Mouse (Mus musculus) liver, embryonic 13.5 days (tissue): ENCODE data around the gene Slc35e2. TPM values are rescaled to one million over a fixed set of nuclear protein-coding genes. Genes with fewer than 3 reads are reported as not detected.

ENCODE experiments used
- ATAC-seq: fragments of 200-750 bp; cut with Nextera tagmentation; 2 replicates; pipeline ENCODE4 v1.8.0; 2017; ENCODE audit warnings: low read depth, mild to moderate bottlenecking, moderate number of reproducible peaks, moderate library complexity
- DNase-seq: peaks from one replicate; pipeline ENCODE4 v3.0.0; 2022
- H3K27ac ChIP-seq: fragments of 300-500 bp; sonication (generic); 2 replicates; pipeline ENCODE4 v1.5.1; 2015; ENCODE audit warnings: moderate library complexity, mild to moderate bottlenecking, inconsistent platforms
- H3K27me3 ChIP-seq: fragments of 300-500 bp; sonication (generic); 2 replicates; pipeline ENCODE4 v1.6.1; 2015; ENCODE audit warnings: mild to moderate bottlenecking, inconsistent platforms
- H3K36me3 ChIP-seq: fragments of 300-500 bp; sonication (generic); 2 replicates; pipeline ENCODE4 v1.6.1; 2015; ENCODE audit warnings: mild to moderate bottlenecking, inconsistent platforms
- H3K4me1 ChIP-seq: fragments of 300-500 bp; sonication (generic); replicated peaks from 2 replicates; pipeline ENCODE4 v1.6.1; 2015; ENCODE audit warnings: inconsistent platforms
- H3K4me2 ChIP-seq: fragments of 300-500 bp; sonication (generic); 2 replicates; pipeline ENCODE4 v1.6.1; 2015; ENCODE audit warnings: inconsistent platforms, mild to moderate bottlenecking, moderate library complexity
- H3K4me3 ChIP-seq: fragments of 300-500 bp; sonication (generic); replicated peaks from 2 replicates; pipeline ENCODE4 v1.5.1; 2015; ENCODE audit warnings: mild to moderate bottlenecking, inconsistent platforms
- H3K9ac ChIP-seq: fragments of 300-500 bp; sonication (generic); 2 replicates; pipeline ENCODE4 v1.6.1; 2015; ENCODE audit warnings: mild to moderate bottlenecking, inconsistent platforms
- H3K9me3 ChIP-seq: fragments of 300-500 bp; sonication (generic); replicated peaks from 2 replicates; pipeline ENCODE4 v1.6.1; 2016; ENCODE audit warnings: inconsistent platforms
- WGBS: fragments of 180-500 bp; shearing (Covaris S2); methylation state at CpG from one replicate; pipeline ENCODE4 v1.1.7; 2015; ENCODE audit not compliant: insufficient replicate concordance; 5-methylcytosine and 5-hydroxymethylcytosine counted together
- polyA plus RNA-seq: library from polyadenylated mRNA; unstranded; fragments of >200 nt; fragmentation: Nextera tagmentation; extraction: Ambion mirVana; gene quantifications from 2 replicates; pipeline ENCODE4 v1.2.1, GENCODE M21; 2015

The Slc35e2 gene
- 4.4 and 5.9 TPM in 2 replicates for polyA plus RNA-seq

- H3K4me2 ChIP-seq, result peak within 1 kb of the TSS; percentile 96
- H3K4me3 ChIP-seq, result peak within 1 kb of the TSS; percentile 97
- H3K9ac ChIP-seq, result peak within 1 kb of the TSS; percentile 94
- WGBS, result under 1% methylated on average over 63 of the region's 65 CpGs
- no peaks in the 10 kb centered on the region for H3K9me3 ChIP-seq
- peak; percentile 92 for ATAC-seq
- H3K4me1 ChIP-seq, result peaks cover 74% of the 10 kb centered on the region
- peak within 1 kb of the TSS; percentile 96 for H3K27ac ChIP-seq
- H3K36me3 ChIP-seq, result peaks cover 15% of the 10 kb centered on the region; the same call in 1 of the 2 replicates
- H3K27me3 ChIP-seq, result no peaks in the 10 kb centered on the region
- DNase-seq, result peak; percentile 89
Measured at GRCm38 (mm10) chr4:155601091-155601996, at the start of gene Slc35e2. Gene Slc35e2, plus strand, starts transcription at chr4:155601416.

- DNase-seq (no peak), ATAC-seq (no peak)
- H3K4me2 ChIP-seq, result no peak overlapping the region
- 81% methylated on average over 6 of the region's 6 CpGs for WGBS
- H3K9ac ChIP-seq, result no peak overlapping the region
- peaks cover 91% of the 10 kb centered on the region for H3K36me3 ChIP-seq
- H3K27me3 ChIP-seq, result no peaks in the 10 kb centered on the region
- no peak overlapping the region for H3K27ac ChIP-seq
- peaks cover 9% of the 10 kb centered on the region for H3K4me1 ChIP-seq
- H3K4me3 ChIP-seq, result no peak overlapping the region
- H3K9me3 ChIP-seq, result no peaks in the 10 kb centered on the region
Measured at GRCm38 (mm10) chr4:155552917-155553532, 48.2 kb upstream of the Slc35e2 start.

- H3K9me3 ChIP-seq, result no peaks in the 10 kb centered on the region
- peaks cover 95% of the 10 kb centered on the region for H3K36me3 ChIP-seq
Measured at GRCm38 (mm10) chr4:155554880-155555279, 46.3 kb upstream of the Slc35e2 start.

GRCm38 (mm10) chr4:155555464-155555863, 45.8 kb upstream of the Slc35e2 start:
- Histone ChIP-seq H3K4me3 (no peak overlapping the region), H3K4me2 (no peak overlapping the region), H3K4me1 (peaks cover 31% of the 10 kb centered on the region), H3K9me3 (no peaks in the 10 kb centered on the region), H3K36me3 (peaks cover 96% of the 10 kb centered on the region), H3K9ac (no peak overlapping the region), H3K27me3 (no peaks in the 10 kb centered on the region), H3K27ac (no peak overlapping the region)
- 55% methylated on average over 1 of the region's 1 CpGs for WGBS
- no peak for ATAC-seq
- no peak for DNase-seq

More at GRCm38 (mm10) chr4:155554880-155555279, 46.3 kb upstream of the Slc35e2 start:
- Histone ChIP-seq H3K27ac (no peak overlapping the region), H3K4me3 (no peak overlapping the region), H3K9ac (no peak overlapping the region), H3K4me1 (peaks cover 25% of the 10 kb centered on the region), H3K4me2 (no peak overlapping the region), H3K27me3 (no peaks in the 10 kb centered on the region)
- DNase-seq (no peak), ATAC-seq (peak; percentile 47; the same call in 1 of the 2 replicates)
- WGBS, result 31% methylated on average over 4 of the region's 4 CpGs

GRCm38 (mm10) chr4:155559454-155559853, 41.8 kb upstream of the Slc35e2 start:
- no peak for ATAC-seq
- Histone ChIP-seq H3K27ac (no peak overlapping the region), H3K4me1 (peaks cover 57% of the 10 kb centered on the region), H3K9ac (no peak overlapping the region), H3K4me2 (no peak overlapping the region), H3K36me3 (peaks cover 68% of the 10 kb centered on the region), H3K27me3 (no peaks in the 10 kb centered on the region), H3K4me3 (no peak overlapping the region), H3K9me3 (no peaks in the 10 kb centered on the region)
- no peak for DNase-seq
- WGBS, result 29% methylated on average over 6 of the region's 6 CpGs

GRCm38 (mm10) chr4:155560932-155561331, 40.3 kb upstream of the Slc35e2 start:
- peak overlapping the region; percentile 92; the same call in 1 of the 2 replicates for H3K27ac ChIP-seq
- H3K27me3 ChIP-seq, result no peaks in the 10 kb centered on the region
- H3K4me3 ChIP-seq, result no peak overlapping the region
- no peaks in the 10 kb centered on the region for H3K9me3 ChIP-seq
- ATAC-seq (no peak), DNase-seq (no peak)
- WGBS, result 64% methylated on average over 2 of the region's 2 CpGs
- peaks cover 53% of the 10 kb centered on the region for H3K36me3 ChIP-seq
- peaks cover 67% of the 10 kb centered on the region for H3K4me1 ChIP-seq
- H3K9ac ChIP-seq, result no peak overlapping the region
- no peak overlapping the region for H3K4me2 ChIP-seq

- Histone ChIP-seq H3K36me3 (peaks cover 44% of the 10 kb centered on the region), H3K4me2 (peak within 1 kb of the TSS; percentile 96), H3K27ac (peak within 1 kb of the TSS; percentile 92), H3K9me3 (no peaks in the 10 kb centered on the region), H3K9ac (peak within 1 kb of the TSS; percentile 74), H3K4me3 (peak within 1 kb of the TSS; percentile 89), H3K27me3 (no peaks in the 10 kb centered on the region), H3K4me1 (peaks cover 75% of the 10 kb centered on the region)
- 57% methylated on average over 7 of the region's 7 CpGs for WGBS
- ATAC-seq (no peak), DNase-seq (no peak)
Measured at GRCm38 (mm10) chr4:155561661-155562442, 39.4 kb upstream of the Slc35e2 start, which contains the start of gene Nadk. Gene Nadk, plus strand, starts transcription at chr4:155562378.

- Histone ChIP-seq H3K27ac (peak overlapping the region; percentile 92), H3K36me3 (peaks cover 34% of the 10 kb centered on the region), H3K27me3 (no peaks in the 10 kb centered on the region), H3K9me3 (no peaks in the 10 kb centered on the region), H3K4me2 (peak overlapping the region; percentile 96), H3K4me1 (peaks cover 85% of the 10 kb centered on the region), H3K9ac (peak overlapping the region; percentile 74), H3K4me3 (peak overlapping the region; percentile 89)
- 6% methylated on average over 19 of the region's 19 CpGs for WGBS
- ATAC-seq (no peak), DNase-seq (peak; percentile 27)
Measured at GRCm38 (mm10) chr4:155562725-155563399, 38.4 kb upstream of the Slc35e2 start.

- ATAC-seq (peak; percentile 93), DNase-seq (peak; percentile 95)
- H3K4me1 ChIP-seq, result peaks cover 86% of the 10 kb centered on the region
- H3K4me2 ChIP-seq, result peak overlapping the region; percentile 96
- peak overlapping the region; percentile 92 for H3K27ac ChIP-seq
- peaks cover 27% of the 10 kb centered on the region for H3K36me3 ChIP-seq
- no peaks in the 10 kb centered on the region for H3K27me3 ChIP-seq
- peak overlapping the region; percentile 89 for H3K4me3 ChIP-seq
- WGBS, result under 1% methylated on average over 69 of the region's 69 CpGs
- H3K9me3 ChIP-seq, result no peaks in the 10 kb centered on the region
- H3K9ac ChIP-seq, result peak overlapping the region; percentile 89
Measured at GRCm38 (mm10) chr4:155563400-155564231, 37.6 kb upstream of the Slc35e2 start.
